Mouse (Mus musculus) layer of hippocampus, adult 11-12 months (tissue): Measurements from ENCODE around the gene Lfng.

ENCODE experiments used
- DNase-seq: peaks from one replicate; pipeline ENCODE4 v3.0.0; 2022; ENCODE audit warnings: low spot score

Lfng gene

DNA sequence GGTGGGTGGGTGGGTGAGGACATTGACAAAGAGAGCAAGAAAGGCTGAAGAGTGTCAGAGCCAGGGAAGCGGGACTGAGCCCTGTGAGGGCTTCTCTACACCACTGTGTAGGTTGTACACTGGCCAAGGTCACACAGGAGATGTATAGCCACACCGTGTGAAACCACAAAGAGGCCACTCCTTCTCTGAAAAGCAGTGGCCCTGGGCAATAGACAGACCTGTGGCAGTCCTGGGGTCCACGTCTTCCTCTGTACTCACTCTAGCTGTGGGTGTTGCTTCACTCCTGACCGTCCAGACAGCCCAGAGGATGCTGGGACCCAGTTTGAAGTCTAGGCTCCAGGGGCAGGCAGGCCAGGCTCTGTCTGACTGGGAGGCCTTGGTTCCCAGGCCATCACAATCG is 12.3 kb upstream of the Lfng start:
- DNase-seq: no peak

DNA sequence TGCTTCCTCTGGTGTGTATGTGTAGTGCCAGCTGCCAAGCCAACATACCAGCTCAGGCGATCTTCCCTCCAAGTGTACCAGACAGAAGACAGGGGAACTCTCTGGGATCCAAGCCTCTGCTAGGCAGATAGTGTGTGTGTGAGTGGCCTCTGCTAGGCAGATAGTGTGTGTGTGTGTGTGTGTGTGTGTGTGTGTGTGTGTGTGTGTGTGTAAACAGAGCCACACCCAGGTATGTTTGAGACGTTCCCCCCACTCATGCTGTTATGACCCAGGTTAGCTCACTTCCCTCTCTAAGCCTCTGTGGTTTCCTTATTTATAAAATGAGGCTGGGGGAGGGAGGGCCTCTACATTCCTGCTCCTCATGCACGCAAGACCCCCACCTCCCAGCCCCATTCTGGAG is 10.7 kb upstream of the Lfng start:
- DNase-seq: no peak

DNA sequence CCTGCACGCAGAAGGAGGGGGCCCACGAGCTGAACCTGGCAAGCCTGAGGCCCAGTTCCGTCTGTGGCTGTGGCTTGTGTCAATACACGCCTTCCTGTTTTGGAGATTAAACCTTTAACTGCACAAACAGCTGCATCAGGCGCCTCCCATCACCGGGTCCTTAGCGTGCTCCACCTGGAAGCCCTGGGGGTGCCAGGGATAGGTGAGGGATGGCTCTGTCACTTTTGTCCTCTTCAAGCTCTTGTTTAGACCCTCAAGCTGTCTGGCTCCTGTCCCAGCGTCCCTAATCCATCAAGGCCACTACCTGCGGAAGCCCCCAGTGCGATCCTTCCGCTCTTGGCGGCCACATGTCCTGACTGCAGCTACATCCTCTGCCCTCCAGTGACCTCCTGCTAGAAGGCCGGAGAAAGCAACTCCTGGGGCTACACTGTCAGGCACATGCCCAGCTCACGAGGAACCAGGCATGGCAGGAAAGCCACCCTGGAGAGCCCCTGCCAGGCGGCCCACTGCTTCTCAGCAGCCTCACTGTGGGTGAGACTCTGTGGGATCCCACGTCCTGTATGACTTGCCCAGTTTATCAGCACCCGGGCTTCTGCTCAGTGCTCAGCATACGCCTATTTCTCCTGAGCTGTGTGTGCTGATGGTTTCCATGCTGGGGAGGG is 10.1 kb upstream of the Lfng start:
- DNase-seq: no peak

GRCm38 (mm10) chr5:140597787-140598186 is 9.3 kb upstream of the Lfng start:
- no peak for DNase-seq

DNA sequence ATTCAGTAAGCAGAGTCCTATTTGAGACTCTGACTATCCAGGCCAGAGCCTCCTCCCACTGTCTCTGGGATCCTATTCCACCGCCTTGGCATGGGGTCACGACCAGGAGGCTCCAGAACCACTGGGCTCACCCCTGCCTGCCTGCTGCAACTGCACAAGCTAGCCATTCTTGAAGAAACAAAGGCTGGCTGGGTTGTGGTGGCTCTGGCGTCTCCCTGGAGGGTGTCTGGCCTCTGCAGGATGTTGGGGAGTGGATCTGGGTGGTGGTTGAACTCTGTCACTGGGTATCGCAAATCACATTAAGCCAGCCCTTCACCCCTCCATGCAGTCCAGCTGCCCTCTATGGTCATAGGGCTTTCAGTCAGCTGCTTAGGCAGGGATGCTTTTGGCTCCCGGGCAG is 7.2 kb upstream of the Lfng start:
- DNase-seq: no peak

- no peak for DNase-seq
Observed at GRCm38 (mm10) chr5:140601712-140602111, 5.4 kb upstream of the Lfng start.

- no peak for DNase-seq
Observed at GRCm38 (mm10) chr5:140602540-140602939, 4.6 kb upstream of the Lfng start.

- DNase-seq: no peak
Observed at GRCm38 (mm10) chr5:140604386-140604785, 2.7 kb upstream of the Lfng start.

GRCm38 (mm10) chr5:140605228-140605627 is 1.9 kb upstream of the Lfng start:
- no peak for DNase-seq

- DNase-seq: no peak
Observed at GRCm38 (mm10) chr5:140606386-140606785, 734 bp upstream of the Lfng start.

DNA sequence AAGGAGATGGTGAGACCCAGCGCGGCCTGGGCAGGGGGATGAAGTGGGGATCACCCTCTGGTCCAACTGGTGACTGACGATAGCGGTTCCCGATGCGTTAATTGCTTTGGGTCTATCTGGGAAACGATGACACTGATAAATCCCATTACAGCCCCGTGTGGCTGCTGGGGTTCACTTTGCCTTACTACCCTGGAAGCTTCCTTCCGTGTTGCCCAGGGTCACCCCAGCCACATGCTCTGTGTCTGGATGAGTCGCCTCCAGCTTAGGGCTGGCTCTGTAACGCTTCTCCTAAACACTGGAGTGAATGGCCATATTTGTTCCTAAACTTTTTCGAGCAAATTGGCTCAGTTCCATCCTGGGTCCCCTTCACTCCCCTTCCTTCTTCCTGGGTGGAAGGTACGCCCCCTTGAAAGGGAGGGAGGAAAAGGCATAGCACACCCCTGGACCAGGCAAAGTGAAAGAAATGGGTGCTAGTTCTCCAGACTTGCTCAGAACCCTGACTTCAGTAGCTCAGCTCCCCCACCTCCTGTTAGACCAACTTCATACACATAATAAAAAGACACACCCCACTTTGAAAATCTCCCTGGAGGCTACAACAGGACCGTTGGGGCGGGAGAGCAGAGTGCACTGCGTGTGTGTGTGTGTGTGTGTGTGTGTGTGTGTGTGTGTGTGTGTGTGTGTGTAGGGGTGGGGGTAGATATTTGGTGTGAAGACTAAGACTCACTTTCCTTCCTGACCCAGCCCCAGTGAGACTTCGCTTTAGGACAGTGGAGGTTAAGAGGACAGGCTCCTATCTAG is 915 bp downstream of the Lfng start:
- DNase-seq: no peak

DNA sequence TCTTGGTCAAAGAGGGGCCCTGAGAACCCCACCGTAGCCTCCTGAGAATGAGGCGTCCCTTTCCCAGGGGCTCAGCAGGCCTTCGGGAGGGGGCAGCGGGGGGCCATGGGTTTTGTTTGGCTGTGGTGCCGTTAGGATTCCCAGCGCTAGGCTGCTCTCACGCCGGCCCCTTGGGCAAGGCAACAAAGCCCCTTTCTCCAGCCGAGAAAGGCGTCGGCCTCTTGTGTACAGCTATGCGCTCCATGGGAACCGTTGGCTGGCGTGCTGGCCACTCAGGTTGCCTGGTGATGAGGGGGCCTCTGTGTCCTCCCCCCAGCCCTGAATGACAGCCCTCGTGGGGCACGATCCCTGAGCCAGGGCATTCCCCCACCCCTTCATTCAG is 1.5 kb downstream of the Lfng start:
- DNase-seq: peak; percentile 44

GRCm38 (mm10) chr5:140609511-140610272 is 2.6 kb downstream of the Lfng start:
- DNase-seq: peak; percentile 58

DNA sequence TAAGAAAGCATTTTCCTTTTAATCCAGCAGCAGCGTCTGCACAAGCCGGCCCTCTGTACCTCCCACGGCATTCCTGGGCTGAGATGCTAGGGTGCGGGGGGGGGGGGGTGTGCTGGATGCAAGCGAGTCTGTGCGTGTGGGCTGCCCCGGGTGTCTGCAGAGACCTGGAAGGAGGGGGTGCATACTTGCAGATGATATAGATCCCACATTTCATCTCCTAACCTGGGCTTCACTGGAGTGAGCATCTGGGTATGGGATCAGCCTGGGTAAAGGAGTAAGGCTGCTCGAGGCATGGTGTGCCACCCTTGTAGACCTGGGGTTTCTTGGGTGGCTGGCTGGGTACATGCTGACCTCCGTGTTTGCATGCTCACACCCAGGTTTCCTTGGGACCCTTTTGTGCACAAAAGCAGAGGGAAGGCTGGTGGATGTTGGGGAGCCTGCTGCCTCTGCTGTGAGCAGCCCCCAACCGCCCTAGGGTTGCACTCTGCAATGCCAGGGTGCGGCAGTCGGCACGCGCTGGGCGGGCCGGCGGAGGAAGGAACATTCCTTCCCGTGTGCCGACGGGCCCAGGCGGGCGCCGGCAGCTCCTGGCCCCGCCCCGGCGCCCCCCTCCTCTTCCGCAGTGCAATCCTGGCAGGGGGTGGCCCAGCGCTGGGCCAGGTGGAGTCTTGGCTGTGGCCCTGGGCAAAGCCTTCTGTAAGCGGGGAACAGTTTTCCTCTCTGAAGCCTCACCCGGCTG is 3.3 kb downstream of the Lfng start:
- no peak for DNase-seq

GRCm38 (mm10) chr5:140611021-140611583 is 4.0 kb downstream of the Lfng start:
- peak; percentile 79 for DNase-seq

GRCm38 (mm10) chr5:140611611-140612185 is 4.6 kb downstream of the Lfng start:
- DNase-seq: no peak

- no peak for DNase-seq
Observed at GRCm38 (mm10) chr5:140612191-140612590, 5.1 kb downstream of the Lfng start.

GRCm38 (mm10) chr5:140614141-140614540 is 7.0 kb downstream of the Lfng start:
- no peak for DNase-seq

DNA sequence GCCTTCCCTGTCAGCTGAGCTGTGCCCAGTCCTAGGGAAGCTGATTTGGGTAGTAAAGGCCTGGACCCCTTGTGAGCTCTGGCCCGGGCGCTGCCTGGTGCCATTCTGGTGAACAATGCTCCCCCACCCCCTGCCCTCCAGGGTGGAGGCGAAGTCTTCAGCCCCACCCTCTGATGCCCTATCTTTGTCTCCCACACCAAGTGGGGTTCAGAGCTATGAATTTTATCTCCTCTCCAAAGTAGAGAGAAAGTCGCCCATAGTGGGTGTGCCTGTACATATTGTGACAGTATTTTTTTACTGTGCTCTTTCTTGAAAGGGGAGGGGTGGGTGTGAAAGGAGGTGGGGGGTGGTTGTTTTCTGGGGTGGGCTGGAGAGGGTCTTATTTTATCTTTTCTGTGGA is 7.7 kb downstream of the Lfng start:
- no peak for DNase-seq

DNA sequence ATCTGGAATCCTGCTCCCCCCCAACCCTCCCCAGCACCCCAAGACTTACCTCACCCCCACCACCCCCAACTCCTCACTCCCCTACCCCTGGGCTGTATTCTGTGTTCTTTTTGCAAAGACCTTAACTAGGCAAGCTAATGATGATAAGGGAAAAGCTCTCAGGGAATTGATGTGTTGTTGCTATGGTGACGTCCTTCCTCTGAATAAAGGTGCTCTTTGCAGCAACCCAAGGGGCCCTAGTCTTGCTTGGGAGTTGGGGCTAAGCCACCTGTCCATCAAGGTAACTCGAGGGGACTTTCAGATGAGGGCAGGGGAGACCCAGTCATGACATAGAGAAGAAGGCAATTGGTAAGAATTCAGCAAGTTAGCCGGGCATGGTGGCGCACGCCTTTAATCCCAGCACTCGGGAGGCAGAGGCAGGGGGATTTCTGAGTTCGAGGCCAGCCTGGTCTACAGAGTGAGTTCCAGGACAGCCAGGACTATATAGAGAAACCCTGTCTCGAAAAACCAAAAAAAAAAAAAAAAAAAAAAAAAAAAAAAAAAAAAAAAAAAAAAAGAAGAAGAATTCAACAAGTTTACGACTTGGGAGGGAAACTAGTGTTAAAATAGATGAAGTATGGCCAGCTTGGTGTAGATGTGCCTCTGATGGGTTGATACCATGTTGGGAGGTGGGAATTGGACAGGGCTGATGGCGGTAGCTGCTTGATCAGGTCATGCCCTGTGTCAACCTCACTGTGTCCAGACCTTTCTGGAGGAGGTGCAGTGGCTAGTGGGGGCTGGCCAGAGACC is 8.4 kb downstream of the Lfng start:
- DNase-seq: no peak

GRCm38 (mm10) chr5:140616110-140616503 is 9.0 kb downstream of the Lfng start:
- no peak for DNase-seq
